Mouse (Mus musculus) lung, adult 2 months (tissue): ENCODE data around the gene Snai1.

Experiments used
- CTCF ChIP-seq: fragments of 200-500 bp; IDR thresholded peaks from 2 replicates; pipeline ENCODE4 v1.5.1; 2011; ENCODE audit warnings: mild to moderate bottlenecking, low read length, control low read depth; ENCODE audit not compliant: insufficient read depth
- POLR2A ChIP-seq: fragments of 200-500 bp; IDR thresholded peaks from 2 replicates; pipeline ENCODE4 v1.6.1; 2011; ENCODE audit warnings: low read depth, mild to moderate bottlenecking, control low read depth, low read length, borderline replicate concordance; ENCODE audit errors: extremely low read depth

- no peak for TF ChIP-seq CTCF
- TF ChIP-seq POLR2A = no peak
Measured at GRCm38 (mm10) chr2:167551342-167551920, 13.4 kb downstream of the Snai1 start.
